In the genomic region with DNA sequence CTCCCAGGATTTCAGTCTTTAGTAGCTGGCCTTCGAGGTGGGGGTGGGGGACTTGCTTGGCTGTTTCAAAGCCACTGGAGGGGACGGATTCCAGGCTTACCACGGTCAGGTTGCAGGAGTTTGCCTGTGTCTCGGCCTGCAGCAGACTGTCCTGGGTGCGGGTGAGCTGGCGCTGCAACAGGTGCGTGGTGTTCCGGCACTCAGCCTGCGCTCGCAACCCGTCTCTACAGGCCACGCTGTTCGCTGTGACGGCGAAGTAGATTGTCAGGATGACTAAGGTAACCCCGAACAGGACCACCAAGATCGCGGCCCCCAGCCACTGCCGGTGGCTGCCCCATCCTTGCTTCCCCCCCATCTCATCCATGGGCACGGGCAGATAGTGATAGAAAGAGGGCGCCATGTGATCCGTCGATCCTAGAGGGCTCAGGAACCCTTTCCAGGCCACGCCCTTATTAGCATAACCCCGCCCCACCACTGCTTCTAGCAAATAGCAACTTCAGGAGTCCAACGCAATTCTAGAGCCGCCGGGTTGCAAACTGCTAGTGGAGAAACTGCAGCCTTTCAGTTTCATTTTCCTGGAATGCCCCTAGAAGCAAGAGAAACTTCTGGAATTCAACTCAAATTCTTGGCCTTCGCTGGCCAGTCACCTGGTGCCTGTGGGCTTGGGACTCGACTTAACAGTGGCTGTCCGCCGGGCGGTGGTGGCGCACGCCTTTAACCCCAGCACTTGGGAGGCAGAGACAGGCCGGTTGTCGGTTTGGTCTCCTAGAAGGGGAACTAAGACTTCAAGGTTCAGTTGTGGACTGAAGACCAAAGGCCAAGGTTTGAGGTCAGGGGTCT, we compare ENCODE assay signal across 8 mouse cellular contexts. TPM values are rescaled to one million over a fixed set of nuclear protein-coding genes. Genes with fewer than 3 reads are reported as not detected.
DNase-seq lines count a peak whose midpoint lies in the region; ATAC-seq and TF ChIP-seq lines count a peak whose summit lies in the region.

TSS of gene Bst2 (minus strand) at position 429 of the 840 bp plus-strand sequence.

- peak within 1 kb of the TSS; percentile 69 for H3K27ac ChIP-seq in embryonic fibroblast, embryonic 13.5 days (ENCODE audit: insufficient read depth, low read length)
- peak within 1 kb of the TSS; percentile 64; the same call in 1 of the 2 replicates for H3K27ac ChIP-seq in heart, embryonic 11.5 days (ENCODE audit: low read depth, low read length)
- peak within 1 kb of the TSS; percentile 86 for H3K27ac ChIP-seq in kidney, embryonic 15.5 days
- H3K27ac ChIP-seq in lung, embryonic 15.5 days = peak within 1 kb of the TSS; percentile 83
- peak within 1 kb of the TSS; percentile 76 for H3K27ac ChIP-seq in thymus, adult 2 months (ENCODE audit: control insufficient read depth, insufficient read depth, low read length)

- H3K4me2 ChIP-seq in heart, embryonic 11.5 days = peak within 1 kb of the TSS; percentile 74
- H3K4me2 ChIP-seq in kidney, embryonic 15.5 days = peak within 1 kb of the TSS; percentile 65
- peak within 1 kb of the TSS; percentile 67 for H3K4me2 ChIP-seq in lung, embryonic 15.5 days

- H3K4me1 ChIP-seq in embryonic fibroblast, embryonic 13.5 days (ENCODE audit: control insufficient read depth, insufficient read depth, low read length) = peaks cover 8% of the 10 kb centered on the region
- no peaks in the 10 kb centered on the region for H3K4me1 ChIP-seq in heart, embryonic 11.5 days (ENCODE audit: control insufficient read depth, insufficient read depth, low read length)
- H3K4me1 ChIP-seq in kidney, embryonic 15.5 days = peaks cover 37% of the 10 kb centered on the region
- H3K4me1 ChIP-seq in lung, embryonic 15.5 days = peaks cover 14% of the 10 kb centered on the region
- peaks cover 28% of the 10 kb centered on the region for H3K4me1 ChIP-seq in thymus, adult 2 months (replicated peaks; ENCODE audit: control insufficient read depth, insufficient read depth, low read length)

- 3% methylated on average over 37 of the region's 37 CpGs for WGBS in heart, embryonic 11.5 days (ENCODE audit: insufficient replicate concordance)
- WGBS in kidney, embryonic 15.5 days = 2% methylated on average over 37 of the region's 37 CpGs
- WGBS in lung, embryonic 15.5 days = 2% methylated on average over 37 of the region's 37 CpGs
- 1% methylated on average over 37 of the region's 37 CpGs for WGBS in thymus, adult 2 months

- no peaks in the 10 kb centered on the region for H3K36me3 ChIP-seq in heart, embryonic 11.5 days (ENCODE audit: control insufficient read depth, insufficient read depth, low read length)
- no peaks in the 10 kb centered on the region for H3K36me3 ChIP-seq in kidney, embryonic 15.5 days
- no peaks in the 10 kb centered on the region for H3K36me3 ChIP-seq in lung, embryonic 15.5 days
- H3K36me3 ChIP-seq in thymus, adult 2 months (ENCODE audit: control insufficient read depth, insufficient read depth, low read length) = no peaks in the 10 kb centered on the region

- H3K4me3 ChIP-seq in embryonic fibroblast, embryonic 13.5 days (ENCODE audit: insufficient read depth, low read length) = peak within 1 kb of the TSS; percentile 59
- peak within 1 kb of the TSS; percentile 56 for H3K4me3 ChIP-seq in heart, embryonic 11.5 days (ENCODE audit: low read depth, low read length)
- H3K4me3 ChIP-seq in kidney, embryonic 15.5 days (replicated peaks) = peak within 1 kb of the TSS; percentile 55
- peak within 1 kb of the TSS; percentile 51 for H3K4me3 ChIP-seq in lung, embryonic 15.5 days
- H3K4me3 ChIP-seq in thymus, adult 2 months (ENCODE audit: control insufficient read depth, insufficient read depth, low read length) = peak within 1 kb of the TSS; percentile 99

- no peak for TF ChIP-seq CTCF in embryonic fibroblast, embryonic 13.5 days (IDR thresholded peaks at IDR 0.05; ENCODE audit: borderline replicate concordance, insufficient read depth, low read length)
- TF ChIP-seq CTCF in thymus, adult 2 months (IDR thresholded peaks at IDR 0.05; ENCODE audit: borderline replicate concordance, control insufficient read depth, extremely low read depth, insufficient read depth, low read length, poor library complexity) = no peak

- peak within 1 kb of the TSS; percentile 70 for H3K9ac ChIP-seq in heart, embryonic 11.5 days (ENCODE audit: low read depth, low read length)
- H3K9ac ChIP-seq in kidney, embryonic 15.5 days = peak within 1 kb of the TSS; percentile 59
- H3K9ac ChIP-seq in lung, embryonic 15.5 days = peak within 1 kb of the TSS; percentile 60

- H3K9me3 ChIP-seq in heart, embryonic 11.5 days (replicated peaks; ENCODE audit: control insufficient read depth, low read length) = no peaks in the 10 kb centered on the region
- H3K9me3 ChIP-seq in kidney, embryonic 15.5 days (replicated peaks) = no peaks in the 10 kb centered on the region
- no peaks in the 10 kb centered on the region for H3K9me3 ChIP-seq in lung, embryonic 15.5 days

- 0 out of 2 replicates have a peak, but pooled peaks cover 4% of the 10 kb centered on the region for H3K27me3 ChIP-seq in heart, embryonic 11.5 days (ENCODE audit: control insufficient read depth, insufficient read depth, low read length)
- peaks cover 7% of the 10 kb centered on the region; the same call in 1 of the 2 replicates for H3K27me3 ChIP-seq in kidney, embryonic 15.5 days
- H3K27me3 ChIP-seq in lung, embryonic 15.5 days = no peaks in the 10 kb centered on the region
- no peaks in the 10 kb centered on the region for H3K27me3 ChIP-seq in thymus, adult 2 months (ENCODE audit: control insufficient read depth, insufficient read depth, low read length)

- DNase-seq in 416B (ENCODE audit: low read depth) = peak; percentile 97
- peak; percentile 92 for DNase-seq in thymus, adult 2 months

- peak; percentile 99 for ATAC-seq in activated CD4-positive, CD25-positive, alpha-beta regulatory T cell, adult 4 months
- ATAC-seq in heart, embryonic 11.5 days (replicated peaks; ENCODE audit: insufficient number of reproducible peaks, low FRiP score, low TSS enrichment) = peak; percentile 81
- ATAC-seq in kidney, embryonic 15.5 days (replicated peaks; ENCODE audit: low FRiP score) = peak; percentile 85
- ATAC-seq in lung, embryonic 15.5 days (ENCODE audit: borderline replicate concordance, extremely low read depth, low FRiP score, low TSS enrichment) = peak; percentile 87
- ATAC-seq in neutrophil, adult 5-6 weeks (ENCODE audit: extremely low read depth, insufficient number of reproducible peaks, low FRiP score, poor library complexity, severe bottlenecking) = peak; percentile 87

- TF ChIP-seq POLR2A in embryonic fibroblast, embryonic 13.5 days (IDR thresholded peaks at IDR 0.05; ENCODE audit: low read depth, low read length) = peak; percentile 67
- TF ChIP-seq POLR2A in thymus, adult 2 months (IDR thresholded peaks at IDR 0.05; ENCODE audit: control insufficient read depth, extremely low read depth, insufficient read depth, low read length, poor library complexity) = no peak

RNA-seq across cellular contexts. Expression of gene Bst2, which starts in this region (rescaled TPM):
- 100 to 1,000 TPM in 1 of 2 experiments, 10 to 100 TPM in 1; 40.2 to 113 TPM for polyA plus RNA-seq in activated CD4-positive, CD25-positive, alpha-beta regulatory T cell, adult 4 months (2017; shearing (Covaris generic))
- 102 and 107 TPM in 2 replicates for polyA plus RNA-seq in embryonic fibroblast, embryonic 13.5 days (2011; ENCODE audit: insufficient read length, low read depth, missing spikeins)
- polyA plus RNA-seq in heart, embryonic 11.5 days (2014; fragmentation: Nextera tagmentation; extraction: Ambion mirVana) = 4.2 and 17.4 TPM in 2 replicates
- polyA plus RNA-seq in kidney, embryonic 15.5 days (2015; fragmentation: Nextera tagmentation; extraction: Ambion mirVana) = 50.2 and 53.0 TPM in 2 replicates
- 49.7 and 52.0 TPM in 2 replicates for polyA plus RNA-seq in lung, embryonic 15.5 days (2015; fragmentation: Nextera tagmentation; extraction: Ambion mirVana)
- 7.6 and 18.4 TPM in 2 replicates for total RNA-seq in neutrophil, adult 5-6 weeks (2017)
- 457 and 474 TPM in 2 replicates for polyA plus RNA-seq in thymus, adult 2 months (2012; rRNA removed)

Comparison
In these comparisons a context has a peak if more than half of its experiments do, and no peak if none do; other contexts are left out.
1. Peak in every context shown above with its lines: DNase-seq, ATAC-seq, H3K4me3 ChIP-seq and H3K27ac ChIP-seq.